Mouse (Mus musculus) heart, adult 2 months (tissue): ENCODE measurements at regions not wholly inside any gene's neighbourhood (a gene's known extent, or its start where the extent isn't known, plus 50 kb on each side); places are given as distances from the start of the nearest gene placed in this dataset.
"Not testable (repeated sequence)": the region's sequence is repeated elsewhere in the genome, so short reads cannot be mapped to it uniquely, and the experiment has no call there.

ENCODE experiments used
- DNase-seq, 2 experiments: peaks; one replicate each; pipeline ENCODE4 v3.0.0; 2021
- H3K27ac ChIP-seq: fragments of 200-600 bp; 2 replicates; pipeline ENCODE4 v1.8.1; 2022
- H3K27me3 ChIP-seq: fragments of 200-500 bp; 2 replicates; pipeline ENCODE4 v1.6.1; 2012; ENCODE audit warnings: mild to moderate bottlenecking, low read length, inconsistent platforms, mixed read lengths; ENCODE audit not compliant: control insufficient read depth, insufficient read depth
- H3K36me3 ChIP-seq: fragments of 200-500 bp; 2 replicates; pipeline ENCODE4 v1.6.1; 2012; ENCODE audit warnings: low read length, inconsistent platforms; ENCODE audit not compliant: control insufficient read depth, insufficient read depth
- H3K4me1 ChIP-seq: fragments of 200-500 bp; 2 replicates; pipeline ENCODE4 v1.6.1; 2011; ENCODE audit warnings: low read length; ENCODE audit not compliant: control insufficient read depth, insufficient read depth
- H3K4me3 ChIP-seq: fragments of 200-600 bp; 2 replicates; pipeline ENCODE4 v1.8.1; 2022
- H3K79me2 ChIP-seq: fragments of 200-500 bp; replicated peaks from 2 replicates; pipeline ENCODE4 v1.6.1; 2012; ENCODE audit warnings: mild to moderate bottlenecking, inconsistent platforms, low read length, moderate library complexity, mixed read lengths; ENCODE audit not compliant: control insufficient read depth, insufficient read depth
- H3K9ac ChIP-seq: fragments of 200-500 bp; 2 replicates; pipeline ENCODE4 v1.6.1; 2012; ENCODE audit warnings: low read depth, mild to moderate bottlenecking, control low read depth, inconsistent platforms, low read length, mixed read lengths
- CTCF ChIP-seq: fragments of 200-600 bp; IDR thresholded peaks from 2 replicates; pipeline ENCODE4 v1.8.1; 2022; ENCODE audit warnings: antibody characterized with exemption, mild to moderate bottlenecking, moderate library complexity
- EP300 ChIP-seq: fragments of 200-500 bp; IDR thresholded peaks from 2 replicates; pipeline ENCODE4 v1.6.1; 2011; ENCODE audit warnings: low read depth, low read length, control low read depth; ENCODE audit not compliant: insufficient read depth
- POLR2A ChIP-seq: fragments of 200-500 bp; IDR thresholded peaks from 2 replicates; pipeline ENCODE4 v1.6.1; 2011; ENCODE audit warnings: mild to moderate bottlenecking, low read depth, low read length, control low read depth; ENCODE audit not compliant: insufficient read depth
- WGBS: fragments of 180-500 bp; shearing (Covaris S2); methylation state at CpG from one replicate; pipeline ENCODE4 v1.1.7; 2018; 5-methylcytosine and 5-hydroxymethylcytosine counted together
- intact Hi-C: fragments of 180-260 bp; cut with DNase I; formaldehyde crosslinking; loops from one replicate; pipeline ENCODE4 v1.15.1; 2025

- Histone ChIP-seq H3K79me2 (no peaks in the 10 kb centered on the region), H3K9ac (no peak overlapping the region), H3K4me3 (no peak overlapping the region), H3K4me1 (no peaks in the 10 kb centered on the region), H3K27me3 (no peaks in the 10 kb centered on the region), H3K27ac (no peak overlapping the region), H3K36me3 (peaks cover 2% of the 10 kb centered on the region; the same call in 1 of the 2 replicates)
- WGBS: 96% methylated on average over 8 of the region's 8 CpGs
- peak; percentile 16; the same call in 1 of the 2 replicates for TF ChIP-seq CTCF
- no peak for TF ChIP-seq EP300
- DNase-seq: no peak
- intact Hi-C loops: no loop called here
Observed at GRCm38 (mm10) chr13:5694626-5695025, 166.7 kb upstream of the Klf6 start.

- H3K36me3 ChIP-seq, H3K4me3 ChIP-seq, H3K79me2 ChIP-seq, H3K27me3 ChIP-seq, intact Hi-C loops, H3K4me1 ChIP-seq, DNase-seq, H3K9ac ChIP-seq, H3K27ac ChIP-seq: not testable (repeated sequence)
- WGBS: 77% methylated on average over 3 of the region's 3 CpGs
Observed at GRCm38 (mm10) chr13:5695581-5695980, 165.7 kb upstream of the Klf6 start.

DNA sequence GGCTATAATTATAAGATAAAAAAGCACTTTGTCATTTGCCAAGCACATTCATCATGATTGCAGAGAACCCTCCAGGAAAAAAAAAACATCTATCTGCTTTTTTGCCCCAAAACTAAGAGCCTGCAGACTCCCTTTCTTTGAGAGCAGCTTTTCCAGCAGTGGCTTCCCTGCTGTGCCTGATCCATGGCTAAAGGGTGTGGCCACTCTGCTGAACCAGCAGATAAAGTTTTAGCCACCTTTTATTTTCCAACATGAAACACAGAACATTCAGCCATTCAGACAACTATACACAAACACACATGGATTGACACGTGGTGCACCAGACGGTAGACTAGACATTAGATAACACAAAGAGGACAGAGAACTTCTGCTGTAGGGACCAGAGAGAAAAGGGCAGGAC lies 164.9 kb upstream of the Klf6 start:
- Histone ChIP-seq H3K4me3 (no peak overlapping the region; the same call in 1 of the 2 replicates), H3K27me3 (no peaks in the 10 kb centered on the region), H3K27ac (peak overlapping the region; percentile 57), H3K4me1 (no peaks in the 10 kb centered on the region), H3K79me2 (no peaks in the 10 kb centered on the region), H3K9ac (no peak overlapping the region), H3K36me3 (peaks cover 2% of the 10 kb centered on the region; the same call in 1 of the 2 replicates)
- WGBS: 36% methylated on average over 2 of the region's 2 CpGs
- intact Hi-C loops: no loop called here
- TF ChIP-seq POLR2A (no peak), EP300 (no peak), CTCF (no peak)
- DNase-seq: no peak

- peak in 1 of 2 experiments; percentile 15 for DNase-seq
- H3K27me3 ChIP-seq, H3K4me1 ChIP-seq, H3K36me3 ChIP-seq, H3K4me3 ChIP-seq, H3K9ac ChIP-seq, H3K79me2 ChIP-seq, intact Hi-C loops: not testable (repeated sequence)
- H3K27ac ChIP-seq: peak overlapping the region; percentile 57; the same call in 1 of the 2 replicates
- 45% methylated on average over 1 of the region's 1 CpGs for WGBS
Observed at GRCm38 (mm10) chr13:5697329-5697728, 164.0 kb upstream of the Klf6 start.

DNA sequence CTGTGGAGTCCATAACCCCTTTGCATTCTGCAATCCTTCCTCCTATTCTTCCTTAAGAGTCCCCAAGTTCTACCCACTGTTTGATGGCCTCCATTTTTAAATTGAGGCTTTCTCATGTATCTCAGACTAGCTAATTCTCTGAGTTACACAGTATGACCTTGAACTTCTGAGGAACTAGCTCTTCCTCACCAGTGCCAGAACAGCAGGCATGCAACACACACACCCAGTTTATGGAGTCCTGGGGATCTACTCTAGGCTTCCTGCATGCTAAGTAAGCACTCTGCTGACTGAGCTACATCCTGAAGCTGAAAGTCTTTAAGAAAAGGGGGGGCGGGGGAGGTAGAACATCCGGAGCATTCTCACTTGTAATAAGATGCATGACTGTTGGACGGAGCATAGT lies 159.2 kb upstream of the Klf6 start:
- no peaks in the 10 kb centered on the region for H3K27me3 ChIP-seq
- DNase-seq: no peak
- H3K36me3 ChIP-seq: peaks cover under 1% of the 10 kb centered on the region
- no peaks in the 10 kb centered on the region for H3K4me1 ChIP-seq
- no peaks in the 10 kb centered on the region for H3K79me2 ChIP-seq
- TF ChIP-seq CTCF: no peak
- TF ChIP-seq EP300: no peak
- no peak for TF ChIP-seq POLR2A
- H3K9ac ChIP-seq: no peak overlapping the region
- intact Hi-C loops: loop anchor here (5.0 kb wide), 1 partner anchor 85 kb away; no protein-coding TSS in a partner anchor
- WGBS: 92% methylated on average over 3 of the region's 3 CpGs
- no peak overlapping the region for H3K27ac ChIP-seq
- no peak overlapping the region for H3K4me3 ChIP-seq

DNA sequence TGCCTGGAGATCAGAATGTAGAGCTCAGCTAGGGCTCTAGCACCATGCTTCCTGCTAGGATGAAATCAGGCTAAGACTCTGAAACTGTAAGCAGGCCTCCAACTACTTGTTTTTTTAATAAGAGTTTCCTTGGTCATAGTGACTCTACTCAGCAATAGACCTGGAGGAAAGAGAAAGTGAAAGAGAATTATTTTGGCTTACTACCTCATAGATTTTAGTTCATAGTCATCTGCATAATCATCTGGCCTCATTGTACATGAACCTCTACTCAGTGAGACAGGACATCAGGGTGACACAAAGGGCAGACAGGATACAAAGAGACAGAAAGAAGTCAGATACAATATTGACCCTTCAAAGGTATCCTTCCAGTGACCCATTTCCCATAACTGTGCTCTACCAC lies 156.3 kb upstream of the Klf6 start:
- no peak overlapping the region for H3K9ac ChIP-seq
- no peaks in the 10 kb centered on the region for H3K4me1 ChIP-seq
- H3K27me3 ChIP-seq: no peaks in the 10 kb centered on the region
- H3K36me3 ChIP-seq: no peaks in the 10 kb centered on the region; the same call in 1 of the 2 replicates
- no peak overlapping the region for H3K27ac ChIP-seq
- intact Hi-C loops: loop anchor here (5.0 kb wide), 1 partner anchor 88 kb away; no protein-coding TSS in a partner anchor
- no peaks in the 10 kb centered on the region for H3K79me2 ChIP-seq
- no peak for DNase-seq
- H3K4me3 ChIP-seq: no peak overlapping the region
- TF ChIP-seq POLR2A: no peak
- no peak for TF ChIP-seq CTCF
- TF ChIP-seq EP300: no peak

GRCm38 (mm10) chr13:5711646-5712045 lies 149.6 kb upstream of the Klf6 start:
- H3K4me1 ChIP-seq: no peaks in the 10 kb centered on the region; the same call in 1 of the 2 replicates
- no peak for DNase-seq
- peaks cover 7% of the 10 kb centered on the region for H3K36me3 ChIP-seq
- H3K9ac ChIP-seq: no peak overlapping the region
- H3K27me3 ChIP-seq: no peaks in the 10 kb centered on the region
- intact Hi-C loops: loop anchor here (5.0 to 10.0 kb wide), 3 partner anchors 136 to 1047 kb away; no protein-coding TSS in a partner anchor
- H3K79me2 ChIP-seq: no peaks in the 10 kb centered on the region
- TF ChIP-seq CTCF (no peak), EP300 (no peak), POLR2A (no peak)
- no peak overlapping the region for H3K4me3 ChIP-seq
- no peak overlapping the region for H3K27ac ChIP-seq
- WGBS: 76% methylated on average over 1 of the region's 1 CpGs
